Mouse (Mus musculus) heart, embryonic 12.5 days (tissue): ENCODE measurements at regions not wholly inside any gene's neighbourhood (a gene's known extent, or its start where the extent isn't known, plus 50 kb on each side); places are given as distances from the start of the nearest gene placed in this dataset.

ENCODE experiments used
- ATAC-seq: fragments of 200-750 bp; cut with Nextera tagmentation; 2 replicates; pipeline ENCODE4 v1.8.0; 2017; ENCODE audit warnings: moderate TSS enrichment, moderate library complexity; ENCODE audit not compliant: insufficient number of reproducible peaks, low FRiP score
- H3K27ac ChIP-seq: fragments of 300-500 bp; sonication (generic); 2 replicates; pipeline ENCODE4 v1.5.1; 2016; ENCODE audit warnings: mild to moderate bottlenecking, moderate library complexity; ENCODE audit not compliant: poor library complexity, severe bottlenecking
- H3K27me3 ChIP-seq: fragments of 300-500 bp; sonication (generic); replicated peaks from 2 replicates; pipeline ENCODE4 v1.6.1; 2016; ENCODE audit warnings: mild to moderate bottlenecking, moderate library complexity
- H3K36me3 ChIP-seq: fragments of 300-500 bp; sonication (generic); 2 replicates; pipeline ENCODE4 v1.6.1; 2016; ENCODE audit warnings: mild to moderate bottlenecking, moderate library complexity
- H3K4me1 ChIP-seq: fragments of 300-500 bp; sonication (generic); replicated peaks from 2 replicates; pipeline ENCODE4 v1.6.1; 2016; ENCODE audit warnings: mild to moderate bottlenecking
- H3K4me2 ChIP-seq: fragments of 300-500 bp; sonication (generic); 2 replicates; pipeline ENCODE4 v1.6.1; 2016; ENCODE audit warnings: mild to moderate bottlenecking, moderate library complexity
- H3K4me3 ChIP-seq: fragments of 300-500 bp; sonication (generic); 2 replicates; pipeline ENCODE4 v1.5.1; 2016; ENCODE audit warnings: mild to moderate bottlenecking
- H3K9ac ChIP-seq: fragments of 300-500 bp; sonication (generic); 2 replicates; pipeline ENCODE4 v1.6.1; 2016; ENCODE audit warnings: mild to moderate bottlenecking, moderate library complexity
- H3K9me3 ChIP-seq: fragments of 300-500 bp; sonication (generic); replicated peaks from 2 replicates; pipeline ENCODE4 v1.6.1; 2016; ENCODE audit warnings: mild to moderate bottlenecking, moderate library complexity
- WGBS: fragments of 180-500 bp; shearing (Covaris S2); methylation state at CpG from one replicate; pipeline ENCODE4 v1.1.7; 2016; 5-methylcytosine and 5-hydroxymethylcytosine counted together

DNA sequence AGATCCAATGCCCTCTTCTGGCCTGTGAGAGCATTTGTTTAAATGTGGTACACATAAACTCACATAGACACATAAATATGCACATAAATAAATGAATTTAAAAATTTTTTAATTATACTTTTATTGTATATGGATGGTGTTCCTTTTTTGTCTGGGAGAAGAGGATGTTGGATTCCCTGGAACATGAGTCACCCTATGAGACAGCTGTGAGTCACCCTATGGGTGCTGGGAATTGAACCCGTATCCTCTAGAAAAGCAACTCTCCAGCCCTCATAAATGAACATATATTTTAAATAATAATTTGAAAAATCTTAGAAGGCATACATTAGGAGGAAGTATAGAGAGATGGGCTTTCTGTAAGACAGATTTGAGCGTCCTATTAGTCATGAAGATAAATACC, 76.1 kb upstream of the Dynlt3 start:
- no peaks in the 10 kb centered on the region for H3K4me1 ChIP-seq
- no peaks in the 10 kb centered on the region for H3K27me3 ChIP-seq
- 73% methylated on average over 2 of the region's 2 CpGs for WGBS
- no peaks in the 10 kb centered on the region for H3K9me3 ChIP-seq
- no peak overlapping the region for H3K9ac ChIP-seq
- H3K4me3 ChIP-seq: no peak overlapping the region
- H3K27ac ChIP-seq: no peak overlapping the region
- H3K36me3 ChIP-seq: no peaks in the 10 kb centered on the region
- H3K4me2 ChIP-seq: no peak overlapping the region
- no peak for ATAC-seq

DNA sequence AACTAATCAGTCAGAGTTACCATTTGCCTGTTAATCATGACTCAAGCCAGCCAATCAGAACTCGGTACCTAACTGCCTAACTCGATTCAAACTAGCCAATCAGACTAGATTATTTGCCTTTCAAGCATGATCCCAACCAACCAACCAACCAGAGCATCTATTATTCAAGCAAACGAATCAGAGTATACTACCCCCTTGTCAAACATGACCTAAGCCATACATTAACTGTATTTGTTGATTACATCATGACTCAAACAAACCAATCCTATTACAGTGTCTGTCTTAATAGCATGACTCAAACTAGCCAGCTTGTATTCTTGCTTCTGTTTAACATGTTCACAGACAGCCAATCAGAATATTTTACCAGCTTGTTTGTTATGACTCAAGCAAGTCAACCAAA, 79.7 kb upstream of the Dynlt3 start:
- Histone ChIP-seq H3K27me3 (no peaks in the 10 kb centered on the region), H3K27ac (no peak overlapping the region), H3K9me3 (no peaks in the 10 kb centered on the region), H3K4me2 (no peak overlapping the region), H3K4me1 (no peaks in the 10 kb centered on the region), H3K9ac (no peak overlapping the region), H3K36me3 (no peaks in the 10 kb centered on the region), H3K4me3 (no peak overlapping the region)
- ATAC-seq: no peak
- 73% methylated on average over 3 of the region's 3 CpGs for WGBS

DNA sequence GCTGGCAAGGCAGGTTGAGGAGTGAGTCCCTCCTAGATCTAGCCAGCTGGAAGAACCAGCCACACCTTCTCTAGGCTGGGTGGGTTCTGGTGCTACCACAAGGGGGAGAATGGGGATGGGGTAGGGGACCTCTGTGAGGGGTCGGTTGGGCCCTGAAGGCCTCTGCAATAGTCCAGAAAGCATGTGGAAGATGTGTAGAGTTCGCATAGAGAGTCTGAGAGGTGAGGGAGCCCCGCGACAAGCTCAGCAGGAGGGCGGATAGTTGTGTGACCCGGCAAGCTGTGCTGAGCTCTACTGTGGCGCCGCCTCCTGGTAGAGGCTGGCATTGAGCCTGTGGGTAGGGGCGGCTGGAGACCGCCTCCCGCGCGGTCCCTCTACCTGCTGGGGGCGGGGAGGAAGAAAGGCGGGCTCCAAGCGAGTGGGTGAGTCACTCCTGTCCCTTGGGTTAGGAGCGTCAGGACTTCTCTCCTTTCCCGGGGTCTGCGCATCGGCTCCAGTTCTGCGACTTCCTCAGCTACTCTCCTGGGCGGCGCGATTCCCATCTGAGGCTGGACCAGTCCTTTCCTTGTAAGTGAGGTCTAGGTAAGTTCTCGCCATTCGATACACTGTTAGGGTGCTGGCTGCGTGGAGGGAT, 84.6 kb upstream of the Dynlt3 start:
- peak overlapping the region; percentile 48 for H3K9ac ChIP-seq
- H3K9me3 ChIP-seq: no peaks in the 10 kb centered on the region
- H3K36me3 ChIP-seq: no peaks in the 10 kb centered on the region
- 24% methylated on average over 19 of the region's 27 CpGs for WGBS
- H3K4me3 ChIP-seq: peak overlapping the region; percentile 41
- ATAC-seq: no peak; the same call in 1 of the 2 replicates
- H3K4me2 ChIP-seq: peak overlapping the region; percentile 68
- H3K27me3 ChIP-seq: no peaks in the 10 kb centered on the region
- H3K27ac ChIP-seq: no peak overlapping the region
- no peaks in the 10 kb centered on the region for H3K4me1 ChIP-seq

DNA sequence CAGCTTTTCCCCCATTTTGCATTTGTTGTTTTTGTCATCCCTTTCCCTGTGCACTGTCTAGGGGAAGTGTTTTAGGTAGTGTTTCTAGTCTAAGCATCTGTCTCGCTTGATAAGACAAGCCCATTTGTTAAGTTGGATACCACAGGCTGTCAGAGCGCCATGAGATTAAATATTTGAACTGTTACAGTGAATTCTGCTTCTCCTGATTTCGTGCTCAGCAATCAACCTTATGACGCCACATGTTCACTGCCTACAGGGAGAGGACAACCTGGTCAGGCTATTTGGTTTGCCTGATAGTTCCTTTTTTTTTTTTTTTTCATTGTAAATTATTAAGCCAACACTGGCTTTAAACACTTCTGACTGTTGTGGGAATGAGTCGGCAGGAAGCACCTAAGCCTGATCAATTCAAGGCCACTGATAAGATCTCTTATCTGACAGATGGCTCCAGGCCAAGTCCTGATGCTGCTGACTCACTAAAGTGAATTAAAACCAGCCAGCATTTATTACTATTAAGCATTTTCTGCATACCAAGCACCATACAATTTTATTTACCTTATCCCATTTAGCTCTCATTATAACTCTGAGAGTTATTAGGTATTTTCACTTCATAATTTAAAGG, 90.3 kb upstream of the Dynlt3 start:
- no peaks in the 10 kb centered on the region for H3K36me3 ChIP-seq
- H3K4me1 ChIP-seq: no peaks in the 10 kb centered on the region
- H3K9me3 ChIP-seq: no peaks in the 10 kb centered on the region
- H3K9ac ChIP-seq: no peak overlapping the region
- H3K27ac ChIP-seq: no peak overlapping the region
- ATAC-seq: no peak
- H3K27me3 ChIP-seq: no peaks in the 10 kb centered on the region
- H3K4me2 ChIP-seq: no peak overlapping the region
- no peak overlapping the region for H3K4me3 ChIP-seq
- WGBS: 41% methylated on average over 5 of the region's 5 CpGs

DNA sequence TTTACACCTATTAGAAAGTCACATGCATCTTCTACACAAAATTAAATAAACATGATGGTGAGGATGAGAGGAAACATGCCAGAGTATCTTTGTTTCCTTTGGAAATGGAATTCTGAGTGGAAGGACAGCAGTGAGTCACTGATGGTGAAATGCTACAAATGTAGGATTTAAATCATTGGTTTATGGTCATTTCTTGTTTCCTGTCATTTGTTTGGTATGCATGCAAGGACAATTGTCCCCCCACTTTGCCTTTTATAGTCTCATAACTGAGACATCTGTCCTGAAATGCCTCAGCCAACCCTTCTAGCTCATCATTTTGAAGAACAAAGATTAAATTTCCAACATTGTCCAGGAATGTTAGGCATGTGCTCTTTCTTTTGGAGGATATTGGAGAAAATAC, 77.2 kb upstream of the Hypm start:
- Histone ChIP-seq H3K9me3 (no peaks in the 10 kb centered on the region), H3K27ac (no peak overlapping the region), H3K4me3 (no peak overlapping the region), H3K4me1 (no peaks in the 10 kb centered on the region), H3K4me2 (no peak overlapping the region), H3K36me3 (no peaks in the 10 kb centered on the region), H3K27me3 (no peaks in the 10 kb centered on the region), H3K9ac (no peak overlapping the region)
- ATAC-seq: no peak

DNA sequence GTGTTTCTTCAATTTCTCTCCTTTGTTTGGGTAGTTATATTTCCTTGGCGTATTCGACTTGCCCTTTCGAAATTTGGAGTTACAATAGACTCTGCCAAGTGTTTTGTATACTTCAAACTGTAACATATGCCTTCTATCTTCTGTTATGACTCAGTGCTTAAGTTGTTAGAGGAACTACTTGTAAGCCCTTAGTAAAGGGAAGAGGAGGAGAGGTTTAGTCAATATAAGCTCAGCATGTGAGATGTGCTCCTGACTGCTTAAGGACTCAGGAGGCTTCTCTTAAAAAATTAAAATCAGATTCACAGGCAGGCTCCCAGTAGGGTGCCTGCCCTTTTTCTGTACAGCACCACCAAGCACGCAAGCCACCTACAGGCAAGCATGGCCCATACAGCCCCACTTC, 69.2 kb upstream of the Hypm start:
- 85% methylated on average over 4 of the region's 4 CpGs for WGBS
- H3K4me3 ChIP-seq: no peak overlapping the region
- H3K9me3 ChIP-seq: no peaks in the 10 kb centered on the region
- no peak overlapping the region for H3K9ac ChIP-seq
- no peaks in the 10 kb centered on the region for H3K4me1 ChIP-seq
- no peak overlapping the region for H3K4me2 ChIP-seq
- ATAC-seq: no peak
- H3K27me3 ChIP-seq: no peaks in the 10 kb centered on the region
- no peaks in the 10 kb centered on the region for H3K36me3 ChIP-seq
- no peak overlapping the region for H3K27ac ChIP-seq

DNA sequence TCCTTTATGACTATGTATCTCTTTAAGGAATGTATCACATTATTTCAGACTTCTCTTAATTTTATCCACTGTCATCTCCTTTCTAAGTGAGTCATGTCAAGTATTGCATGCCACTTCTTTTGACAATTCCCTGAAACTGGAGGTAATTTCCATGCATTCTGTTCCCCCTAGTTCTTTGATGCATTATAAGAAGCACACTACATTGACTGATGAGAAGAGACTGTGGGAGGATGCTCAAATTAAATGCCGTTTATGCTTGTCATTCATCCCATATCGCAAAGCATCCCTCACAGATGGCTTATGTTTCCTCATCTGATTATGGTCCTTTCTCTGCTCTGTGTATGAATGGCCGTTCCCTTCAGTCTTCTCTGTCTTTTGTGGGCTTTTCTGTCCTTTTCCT, 57.2 kb upstream of the Hypm start:
- Histone ChIP-seq H3K4me3 (no peak overlapping the region), H3K9me3 (no peaks in the 10 kb centered on the region), H3K27ac (no peak overlapping the region), H3K27me3 (no peaks in the 10 kb centered on the region), H3K4me2 (no peak overlapping the region), H3K9ac (no peak overlapping the region), H3K36me3 (no peaks in the 10 kb centered on the region), H3K4me1 (no peaks in the 10 kb centered on the region)
- no peak for ATAC-seq
- 72% methylated on average over 3 of the region's 3 CpGs for WGBS
